Mouse (Mus musculus): ENCODE data around the gene Srp54c. TPM values are rescaled to one million over a fixed set of nuclear protein-coding genes. Genes with fewer than 3 reads are reported as not detected.
"Not testable (repeated sequence)": the region's sequence is repeated elsewhere in the genome, so short reads cannot be mapped to it uniquely, and the experiment has no call there.

The Srp54c gene
- polyA plus RNA-seq, 1 experiment = 15.2 TPM

GRCm38 (mm10) chr12:55272243-55272642 is 42.3 kb downstream of the Srp54c start:
- H3K4me3 ChIP-seq (ENCODE audit: insufficient read depth, poor library complexity, severe bottlenecking) = no peak overlapping the region
- TF ChIP-seq MYOG (IDR thresholded peaks at IDR 0.05; ENCODE audit: control insufficient read depth, extremely low read depth, insufficient read length) (no peak), MAX (IDR thresholded peaks at IDR 0.05) (no peak), USF1 (IDR thresholded peaks at IDR 0.05; ENCODE audit: low read depth) (no peak), FOSL1 (IDR thresholded peaks at IDR 0.05; ENCODE audit: insufficient read depth, low read length, poor library complexity, severe bottlenecking) (no peak), CEBPB (IDR thresholded peaks at IDR 0.05; ENCODE audit: low read depth) (no peak), CTCF (IDR thresholded peaks at IDR 0.05; ENCODE audit: control insufficient read depth, insufficient read depth, insufficient read length) (no peak)
- no peaks in the 10 kb centered on the region for H3K27me3 ChIP-seq (ENCODE audit: control insufficient read depth, insufficient read depth, insufficient read length)
- no peaks in the 10 kb centered on the region for H3K79me3 ChIP-seq (ENCODE audit: low read depth)
- no peaks in the 10 kb centered on the region for H3K36me3 ChIP-seq (ENCODE audit: control insufficient read depth, insufficient read depth)
- H3ac ChIP-seq (ENCODE audit: control insufficient read depth, insufficient read length, low read depth) = no peak overlapping the region
- no peaks in the 10 kb centered on the region for H3K79me2 ChIP-seq (ENCODE audit: control insufficient read depth, insufficient read depth)

GRCm38 (mm10) chr12:55277583-55277982 is 47.6 kb downstream of the Srp54c start:
- not testable (repeated sequence) for H3K79me2 ChIP-seq (ENCODE audit: control insufficient read depth, insufficient read depth); H3ac ChIP-seq (ENCODE audit: control insufficient read depth, insufficient read length, low read depth); H3K27me3 ChIP-seq (ENCODE audit: control insufficient read depth, insufficient read depth, insufficient read length); H3K4me3 ChIP-seq (ENCODE audit: insufficient read depth, poor library complexity, severe bottlenecking); H3K79me3 ChIP-seq (ENCODE audit: low read depth)
- peaks cover 13% of the 10 kb centered on the region for H3K36me3 ChIP-seq (ENCODE audit: control insufficient read depth, insufficient read depth)

GRCm38 (mm10) chr12:55298112-55298511 is 68.1 kb downstream of the Srp54c start:
- H3K36me3 ChIP-seq (ENCODE audit: control insufficient read depth, insufficient read depth) = peaks cover 60% of the 10 kb centered on the region
- no peak overlapping the region for H3ac ChIP-seq (ENCODE audit: control insufficient read depth, insufficient read length, low read depth)
- peaks cover 30% of the 10 kb centered on the region for H3K79me2 ChIP-seq (ENCODE audit: control insufficient read depth, insufficient read depth)
- H3K4me3 ChIP-seq (ENCODE audit: insufficient read depth, poor library complexity, severe bottlenecking) = no peak overlapping the region
- H3K79me3 ChIP-seq (ENCODE audit: low read depth) = peaks cover 11% of the 10 kb centered on the region
- H3K27me3 ChIP-seq (ENCODE audit: control insufficient read depth, insufficient read depth, insufficient read length) = no peaks in the 10 kb centered on the region
- no peak for TF ChIP-seq MYOD1 (IDR thresholded peaks at IDR 0.05; ENCODE audit: control insufficient read depth, insufficient read length, low read depth)
- TF ChIP-seq FOSL1 (IDR thresholded peaks at IDR 0.05; ENCODE audit: insufficient read depth, low read length, poor library complexity, severe bottlenecking) = no peak
- no peak for TF ChIP-seq MAX (IDR thresholded peaks at IDR 0.05)
- TF ChIP-seq USF1 (IDR thresholded peaks at IDR 0.05; ENCODE audit: low read depth) = no peak
- no peak for TF ChIP-seq CTCF (IDR thresholded peaks at IDR 0.05; ENCODE audit: control insufficient read depth, insufficient read depth, insufficient read length)
- TF ChIP-seq MYOG (IDR thresholded peaks at IDR 0.05; ENCODE audit: control insufficient read depth, extremely low read depth, insufficient read length) = no peak
- TF ChIP-seq CEBPB (IDR thresholded peaks at IDR 0.05; ENCODE audit: low read depth) = no peak

GRCm38 (mm10) chr12:55299336-55299735 is 69.4 kb downstream of the Srp54c start, which contains the start of gene 1110008L16Rik:
Gene 1110008L16Rik (plus strand): TSS chr12:55299577.
- no peaks in the 10 kb centered on the region for H3K27me3 ChIP-seq (ENCODE audit: control insufficient read depth, insufficient read depth, insufficient read length)
- H3K79me3 ChIP-seq (ENCODE audit: low read depth) = peaks cover 11% of the 10 kb centered on the region
- H3ac ChIP-seq (ENCODE audit: control insufficient read depth, insufficient read length, low read depth) = no peak within 1 kb of the TSS
- no peak within 1 kb of the TSS for H3K4me3 ChIP-seq (ENCODE audit: insufficient read depth, poor library complexity, severe bottlenecking)
- peaks cover 48% of the 10 kb centered on the region for H3K36me3 ChIP-seq (ENCODE audit: control insufficient read depth, insufficient read depth)
- H3K79me2 ChIP-seq (ENCODE audit: control insufficient read depth, insufficient read depth) = peaks cover 39% of the 10 kb centered on the region
- no peak for TF ChIP-seq FOSL1 (IDR thresholded peaks at IDR 0.05; ENCODE audit: insufficient read depth, low read length, poor library complexity, severe bottlenecking)
- no peak for TF ChIP-seq MYOD1 (IDR thresholded peaks at IDR 0.05; ENCODE audit: control insufficient read depth, insufficient read length, low read depth)
- TF ChIP-seq CEBPB (IDR thresholded peaks at IDR 0.05; ENCODE audit: low read depth) = no peak
- no peak for TF ChIP-seq MAX (IDR thresholded peaks at IDR 0.05)
- no peak for TF ChIP-seq MYOG (IDR thresholded peaks at IDR 0.05; ENCODE audit: control insufficient read depth, extremely low read depth, insufficient read length)
- no peak for TF ChIP-seq CTCF (IDR thresholded peaks at IDR 0.05; ENCODE audit: control insufficient read depth, insufficient read depth, insufficient read length)
- no peak for TF ChIP-seq USF1 (IDR thresholded peaks at IDR 0.05; ENCODE audit: low read depth)

- no peak overlapping the region for H3K4me3 ChIP-seq (ENCODE audit: insufficient read depth, poor library complexity, severe bottlenecking)
- H3K27me3 ChIP-seq (ENCODE audit: control insufficient read depth, insufficient read depth, insufficient read length) = no peaks in the 10 kb centered on the region
Observed at GRCm38 (mm10) chr12:55300820-55301351, 70.9 kb downstream of the Srp54c start.

More at GRCm38 (mm10) chr12:55300820-55301351, 70.9 kb downstream of the Srp54c start:
- Histone ChIP-seq H3K36me3 (ENCODE audit: control insufficient read depth, insufficient read depth) (peaks cover 34% of the 10 kb centered on the region), H3ac (ENCODE audit: control insufficient read depth, insufficient read length, low read depth) (no peak overlapping the region), H3K79me2 (ENCODE audit: control insufficient read depth, insufficient read depth) (peaks cover 39% of the 10 kb centered on the region), H3K79me3 (ENCODE audit: low read depth) (peaks cover 13% of the 10 kb centered on the region)
- no peak for TF ChIP-seq MYOG (IDR thresholded peaks at IDR 0.05; ENCODE audit: control insufficient read depth, extremely low read depth, insufficient read length)
- no peak for TF ChIP-seq MAX (IDR thresholded peaks at IDR 0.05)
- no peak for TF ChIP-seq FOSL1 (IDR thresholded peaks at IDR 0.05; ENCODE audit: insufficient read depth, low read length, poor library complexity, severe bottlenecking)
- no peak for TF ChIP-seq CTCF (IDR thresholded peaks at IDR 0.05; ENCODE audit: control insufficient read depth, insufficient read depth, insufficient read length)
- TF ChIP-seq MYOD1 (IDR thresholded peaks at IDR 0.05; ENCODE audit: control insufficient read depth, insufficient read length, low read depth) = no peak
- TF ChIP-seq CEBPB (IDR thresholded peaks at IDR 0.05; ENCODE audit: low read depth) = no peak
